Mouse (Mus musculus) adrenal gland, postnatal 36 days (tissue): ENCODE measurements around the gene Zfr. TPM values are rescaled to one million over a fixed set of nuclear protein-coding genes. Genes with fewer than 3 reads are reported as not detected.

Source experiments
- DNase-seq, 2 experiments: peaks; one replicate each; pipeline ENCODE4 v3.0.0; 2021; ENCODE audit warnings: mixed read lengths in 1 of 2
- long read RNA-seq, 2 experiments: library from polyadenylated mRNA; stranded (forward); transcript quantifications; one replicate each; pipeline ENCODE4 v2.0.0; 2021; ENCODE audit warnings: borderline sequencing depth in 2 of 2
- total RNA-seq, 2 experiments: library from RNA; stranded (reverse); gene quantifications; 2 replicates each; pipeline ENCODE4 v1.2.3; 2021

Gene Zfr
- 100 to 1,000 TPM; 117 to 215 TPM for total RNA-seq
- long read RNA-seq, experiment 1, full-length matches to known transcripts, result 13 of 41 reads
- long read RNA-seq, experiment 1, partial matches to known transcripts, result 17 of 41 reads
- long read RNA-seq, experiment 1, other reads (novel, unspliced or antisense), result 11 of 41 reads
- long read RNA-seq, experiment 2, full-length matches to known transcripts, result 10 of 30 reads
- long read RNA-seq, experiment 2, partial matches to known transcripts, result 16 of 30 reads
- long read RNA-seq, experiment 2, other reads (novel, unspliced or antisense), result 4 of 30 reads

DNA sequence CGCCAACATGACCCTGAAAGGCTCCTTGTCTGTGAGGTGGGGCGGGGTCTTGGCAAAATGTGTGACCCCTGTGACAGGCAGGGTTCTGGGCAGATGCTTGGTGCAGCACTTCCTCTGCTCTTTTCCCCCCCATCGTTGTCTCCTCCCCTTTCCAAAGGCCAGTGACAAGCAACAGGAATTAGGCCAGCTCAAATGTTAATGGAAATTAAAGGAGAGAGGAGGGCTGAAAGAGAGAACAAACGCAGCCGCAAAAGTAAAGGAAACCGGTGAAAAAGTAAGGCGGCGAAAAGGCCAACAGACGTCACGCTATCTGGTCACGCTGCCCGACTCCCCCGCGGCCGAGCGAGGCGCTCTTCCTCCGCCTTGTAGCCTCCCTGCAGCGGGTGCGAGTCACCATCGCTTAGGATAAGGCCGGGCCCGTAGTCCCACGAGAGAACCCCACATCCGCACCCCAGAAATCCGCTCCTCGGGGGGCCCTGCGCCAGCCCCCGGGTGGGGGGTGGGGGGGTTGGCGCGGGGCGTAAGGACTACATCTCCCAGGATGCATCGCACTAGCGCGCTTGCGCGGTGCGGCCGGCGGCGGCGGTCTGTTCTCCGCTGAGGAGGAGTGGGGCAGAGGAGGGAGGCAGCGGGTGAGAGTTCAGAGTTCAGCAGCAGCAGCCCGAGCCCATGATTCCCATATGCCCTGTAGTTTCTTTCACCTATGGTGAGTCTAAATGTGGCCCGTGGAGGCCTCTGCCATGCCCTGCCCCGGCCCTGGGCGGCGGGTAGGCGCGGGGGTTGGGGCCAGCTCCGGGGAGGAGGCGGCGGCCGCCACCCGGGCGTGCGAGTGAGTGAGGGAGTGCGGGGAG, at the start of gene Zfr:
TSS of gene Zfr (plus strand) at position 590 of the 851 bp plus-strand sequence.
- peak; percentile 95 for DNase-seq

DNA sequence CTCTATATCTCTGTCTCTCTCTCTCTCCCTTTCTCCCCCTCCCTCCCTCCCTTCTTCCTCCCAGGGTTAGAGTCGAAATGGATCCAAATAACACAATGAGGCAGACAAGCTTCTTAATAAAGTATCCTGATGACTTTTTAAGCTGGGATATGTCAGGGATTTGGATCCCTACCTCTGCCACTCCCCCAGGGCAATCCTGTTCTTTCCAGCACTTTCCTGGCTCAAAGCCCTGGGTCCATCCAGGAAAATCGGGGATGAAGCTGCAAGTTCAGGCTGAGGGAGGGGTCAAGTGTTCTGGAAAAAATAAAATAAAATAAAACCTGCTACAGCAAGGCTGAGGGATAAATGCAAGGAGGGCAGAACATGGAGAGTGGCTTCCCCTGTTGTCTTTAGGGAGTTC, 49.7 kb upstream of the Zfr start:
- no peak for DNase-seq

GRCm38 (mm10) chr15:12068395-12069218, 49.0 kb upstream of the Zfr start:
- DNase-seq, result no peak

GRCm38 (mm10) chr15:12072709-12073336, 44.8 kb upstream of the Zfr start:
- DNase-seq, result no peak

DNA sequence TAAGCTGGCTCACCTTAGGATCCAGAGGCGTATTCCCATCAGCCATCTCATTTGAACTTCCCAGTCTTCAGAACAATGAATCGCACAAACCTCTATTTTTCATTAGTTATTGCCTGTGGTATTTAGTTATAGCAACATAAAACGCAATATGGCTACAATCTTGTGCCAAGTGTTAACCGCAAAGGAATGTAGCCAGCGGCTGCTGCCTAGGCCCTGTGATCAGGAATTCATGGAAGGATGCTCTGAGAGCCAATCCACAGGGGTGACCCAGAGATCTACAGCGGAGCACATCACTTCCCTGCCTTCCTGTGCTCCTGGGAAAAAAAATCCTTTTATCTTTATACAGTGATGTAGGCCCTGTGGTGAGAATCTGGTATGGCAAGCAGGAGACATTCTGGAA, 43.2 kb upstream of the Zfr start:
- no peak for DNase-seq

- no peak for DNase-seq
These were observed 35.3 kb upstream of the Zfr start for GRCm38 (mm10) chr15:12082344-12082743.

GRCm38 (mm10) chr15:12084164-12084563, 33.5 kb upstream of the Zfr start:
- no peak for DNase-seq

GRCm38 (mm10) chr15:12084859-12085258, 32.8 kb upstream of the Zfr start:
- DNase-seq, result peak; percentile 41 to 77

- no peak for DNase-seq
These were observed 30.0 kb upstream of the Zfr start for GRCm38 (mm10) chr15:12087634-12088033.

DNA sequence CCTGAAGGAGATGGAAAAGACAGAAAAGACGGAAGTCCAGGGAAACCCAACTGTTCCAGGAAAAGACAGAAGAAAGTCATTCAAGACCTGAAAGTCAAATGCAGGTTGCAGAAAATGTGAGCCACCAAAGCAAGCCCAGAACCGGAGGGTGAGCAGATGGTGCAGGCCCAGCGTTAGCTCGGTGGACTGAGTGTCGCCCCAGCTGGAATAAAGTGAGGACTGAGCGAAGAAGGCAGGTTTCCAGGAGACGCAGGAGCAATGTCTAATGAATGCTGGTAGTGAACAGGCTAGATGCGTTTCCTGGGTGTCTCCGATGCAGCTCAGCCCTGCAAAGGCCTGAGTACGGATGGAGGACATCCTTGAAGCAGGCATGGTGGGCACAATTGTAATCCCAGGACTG, 29.5 kb upstream of the Zfr start:
- no peak for DNase-seq

DNA sequence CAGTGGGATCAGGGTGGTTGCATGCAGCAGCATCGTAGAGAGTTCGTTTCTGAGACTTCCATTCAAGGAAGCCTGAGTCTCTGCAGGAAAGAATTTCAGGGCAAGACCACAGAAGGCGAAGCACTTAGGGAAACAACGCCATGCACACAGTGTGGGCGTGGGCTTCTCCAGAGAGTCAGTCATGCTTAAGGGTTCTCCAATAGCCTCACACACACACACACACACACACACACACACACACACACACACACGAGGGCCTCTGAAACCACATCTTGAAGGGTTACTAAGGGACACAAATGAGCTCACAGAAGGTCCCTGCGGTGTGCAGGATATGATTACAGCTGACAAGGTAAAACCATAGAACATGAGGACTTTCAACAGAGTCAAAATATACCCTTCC, 27.5 kb upstream of the Zfr start:
- DNase-seq, result no peak

- peak; percentile 45 to 53 for DNase-seq
These were observed 26.5 kb upstream of the Zfr start for GRCm38 (mm10) chr15:12090981-12091669.

GRCm38 (mm10) chr15:12091781-12092458, 25.7 kb upstream of the Zfr start:
- peak; percentile 60 to 69 for DNase-seq

GRCm38 (mm10) chr15:12093026-12093960, 24.3 kb upstream of the Zfr start:
- no peak for DNase-seq

DNA sequence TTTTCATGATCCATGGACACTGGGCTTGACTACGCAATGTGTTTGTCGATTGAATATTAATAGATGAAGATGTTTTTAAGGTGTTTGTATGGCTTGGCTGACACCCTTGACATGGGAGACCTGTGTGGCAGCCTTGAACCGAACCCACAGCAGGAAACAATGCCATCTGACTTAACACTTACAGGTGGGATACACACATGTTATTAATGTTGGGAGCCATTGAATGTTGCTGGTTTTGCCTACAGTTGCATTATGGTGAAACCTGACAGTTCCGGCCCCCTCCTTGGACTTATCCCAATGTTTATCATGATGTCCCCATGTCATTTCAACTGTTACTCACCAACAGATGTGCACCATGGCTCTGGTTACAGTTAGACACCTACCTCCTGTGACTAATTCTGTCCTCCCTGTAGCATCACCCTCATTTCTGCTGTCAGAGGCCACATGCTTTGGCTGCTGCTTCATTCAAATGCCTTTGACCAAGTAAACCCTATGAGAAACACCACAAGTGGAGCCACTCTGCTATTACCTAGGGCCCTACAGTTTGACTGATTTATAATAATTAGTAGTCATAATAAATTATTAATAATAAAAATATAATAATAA, 23.6 kb upstream of the Zfr start:
- no peak for DNase-seq

- DNase-seq, result no peak
These were observed 21.2 kb upstream of the Zfr start for GRCm38 (mm10) chr15:12096447-12096846.

DNA sequence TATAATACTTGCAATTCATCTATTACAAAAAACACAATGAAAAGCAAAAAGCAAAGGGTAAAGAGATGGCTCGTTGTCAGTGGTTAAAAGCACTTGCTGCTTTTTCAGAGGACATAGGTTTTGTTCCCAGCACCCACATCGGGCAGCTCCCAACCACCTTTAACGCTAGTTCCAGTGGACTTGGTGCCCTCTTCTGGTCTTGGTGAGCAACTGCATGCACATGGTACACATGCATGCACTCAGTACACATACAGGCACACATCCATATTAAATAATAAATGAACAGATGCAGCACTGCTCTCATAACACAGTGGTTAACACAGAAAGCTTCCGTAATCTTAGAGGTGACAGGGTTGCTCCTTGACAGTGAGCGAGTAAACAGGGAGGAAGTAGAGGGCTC, 20.3 kb upstream of the Zfr start:
- DNase-seq, result no peak

- DNase-seq, result peak in 1 of 2 experiments; percentile 14
These were observed 16.7 kb upstream of the Zfr start for GRCm38 (mm10) chr15:12100912-12101311.

GRCm38 (mm10) chr15:12103763-12104162, 13.9 kb upstream of the Zfr start:
- peak in 1 of 2 experiments; percentile 32 for DNase-seq
